Mouse (Mus musculus) left cerebral cortex, postnatal 25 days (tissue): Measurements from ENCODE around the gene Lhfpl2. TPM values are rescaled to one million over a fixed set of nuclear protein-coding genes. Genes with fewer than 3 reads are reported as not detected.

Experiments
- DNase-seq, 2 experiments: peaks; one replicate each; pipeline ENCODE4 v3.0.0; 2022; ENCODE audit warnings: low spot score in 2 of 2, mixed read lengths in 1 of 2
- intact Hi-C: fragments of 180-260 bp; cut with DNase I; formaldehyde crosslinking; loops from one replicate; pipeline ENCODE4 v1.15.1; 2025
- total RNA-seq, 2 experiments: library from RNA; stranded (reverse); gene quantifications; 2 replicates each; pipeline ENCODE4 v1.2.3; 2021

The Lhfpl2 gene
- total RNA-seq, 2 experiments from 2014 or later: 13.2 to 18.7 TPM

DNA sequence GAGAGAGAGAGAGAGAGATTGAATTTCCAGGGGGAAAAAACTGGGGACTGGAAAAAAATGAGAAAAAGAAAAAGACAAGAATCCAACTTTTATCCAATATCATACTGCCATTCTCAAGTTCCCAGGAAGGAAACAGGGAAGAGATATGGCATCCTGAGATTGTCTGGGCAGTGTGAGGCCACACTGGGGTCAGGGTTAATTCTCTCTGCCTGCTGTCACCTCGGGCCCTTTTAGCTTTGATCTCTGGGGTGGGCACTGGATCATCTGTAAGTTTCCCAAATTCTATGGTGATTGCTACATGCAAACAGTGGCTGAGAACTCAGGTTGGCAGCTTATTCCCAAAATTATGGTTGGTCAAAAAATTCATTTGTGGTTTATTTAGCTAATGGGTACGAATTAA, 33.8 kb downstream of the Lhfpl2 start:
- no peak for DNase-seq
- intact Hi-C loops: no loop called here

GRCm38 (mm10) chr13:94094176-94094575, 36.6 kb downstream of the Lhfpl2 start:
- no peak for DNase-seq
- intact Hi-C loops: no loop called here

- intact Hi-C loops: no loop called here
- no peak for DNase-seq
Observed at GRCm38 (mm10) chr13:94094625-94095024, 37.0 kb downstream of the Lhfpl2 start.

GRCm38 (mm10) chr13:94095202-94095601, 37.6 kb downstream of the Lhfpl2 start:
- DNase-seq: no peak
- intact Hi-C loops: no loop called here

GRCm38 (mm10) chr13:94097667-94098066, 40.1 kb downstream of the Lhfpl2 start:
- intact Hi-C loops: no loop called here
- DNase-seq: no peak

- intact Hi-C loops: no loop called here
- DNase-seq: peak; percentile 25 to 48
Observed at GRCm38 (mm10) chr13:94098369-94099084, 40.9 kb downstream of the Lhfpl2 start.

GRCm38 (mm10) chr13:94099087-94099486, 41.5 kb downstream of the Lhfpl2 start:
- DNase-seq: no peak
- intact Hi-C loops: no loop called here

DNA sequence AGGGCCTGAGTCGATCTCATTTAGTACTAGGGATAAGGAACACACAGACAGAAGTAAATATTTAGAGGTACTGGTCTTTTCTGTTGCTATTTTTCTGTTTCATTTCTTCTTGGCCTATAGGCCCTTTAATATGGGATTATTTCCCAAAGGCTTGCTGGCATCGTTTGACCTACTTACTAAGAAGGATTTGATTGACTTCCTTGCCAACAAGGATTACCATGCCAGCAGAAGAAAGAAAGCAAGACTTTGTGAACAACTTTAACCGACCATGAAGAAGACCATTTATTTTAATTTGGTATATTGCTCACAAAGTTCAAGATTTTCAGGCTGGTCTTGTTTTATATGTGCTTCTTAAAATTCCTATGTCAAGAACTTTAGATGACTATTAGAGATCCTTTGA, 42.8 kb downstream of the Lhfpl2 start:
- no peak for DNase-seq
- intact Hi-C loops: no loop called here

DNA sequence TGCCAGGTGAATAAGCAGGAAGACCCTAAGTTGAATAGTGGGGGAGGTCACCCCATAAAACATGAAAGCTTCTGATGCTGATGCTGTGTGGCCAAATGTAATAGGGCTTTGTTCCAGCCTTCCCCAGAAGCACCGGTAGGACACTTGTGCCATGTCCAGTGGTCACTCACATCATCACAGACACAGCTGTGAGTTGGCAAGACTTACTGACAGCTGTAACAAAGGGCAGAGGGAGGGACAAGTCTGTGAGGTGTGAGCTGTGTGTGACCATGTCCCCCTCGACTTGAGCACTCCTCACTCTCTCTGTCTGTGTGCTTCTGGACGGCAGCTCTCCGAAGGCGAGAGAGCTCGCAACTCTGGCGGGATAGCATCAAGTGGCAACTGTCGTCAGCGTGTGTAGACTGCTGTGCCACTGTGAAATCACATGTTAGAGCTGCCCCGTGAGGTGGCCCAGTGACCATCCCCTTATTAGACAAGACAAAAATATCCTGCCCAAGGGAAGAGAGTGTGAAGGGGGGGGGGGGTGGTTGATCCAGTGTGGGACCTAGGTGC, 43.5 kb downstream of the Lhfpl2 start:
- intact Hi-C loops: no loop called here
- DNase-seq: no peak

- DNase-seq: no peak
- intact Hi-C loops: no loop called here
Observed at GRCm38 (mm10) chr13:94104866-94105475, 47.4 kb downstream of the Lhfpl2 start.

GRCm38 (mm10) chr13:94106431-94106830, 48.8 kb downstream of the Lhfpl2 start:
- intact Hi-C loops: no loop called here
- DNase-seq: no peak

DNA sequence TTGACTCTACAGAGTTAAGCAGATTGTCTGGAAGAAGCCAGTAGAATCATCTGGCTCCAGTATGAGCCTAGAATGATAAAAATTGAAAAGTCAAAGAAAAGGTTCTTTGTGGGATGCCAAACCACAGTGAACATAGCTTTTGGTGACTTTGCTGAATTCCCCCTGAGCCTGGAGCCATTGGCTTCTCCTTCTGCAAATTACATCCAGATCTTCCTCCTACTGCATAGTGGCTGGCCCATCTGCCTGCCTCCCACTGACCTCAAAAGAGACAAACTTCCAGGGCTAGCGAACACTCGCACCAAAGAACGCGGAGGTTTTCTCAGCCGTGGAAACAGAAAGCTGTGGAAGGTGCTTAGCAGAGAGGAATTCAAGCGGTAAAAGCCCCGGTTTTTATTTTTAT, 49.4 kb downstream of the Lhfpl2 start:
- intact Hi-C loops: no loop called here
- DNase-seq: peak in 1 of 2 experiments; percentile 82

GRCm38 (mm10) chr13:94110556-94110955, 53.0 kb downstream of the Lhfpl2 start:
- intact Hi-C loops: no loop called here
- DNase-seq: no peak

DNA sequence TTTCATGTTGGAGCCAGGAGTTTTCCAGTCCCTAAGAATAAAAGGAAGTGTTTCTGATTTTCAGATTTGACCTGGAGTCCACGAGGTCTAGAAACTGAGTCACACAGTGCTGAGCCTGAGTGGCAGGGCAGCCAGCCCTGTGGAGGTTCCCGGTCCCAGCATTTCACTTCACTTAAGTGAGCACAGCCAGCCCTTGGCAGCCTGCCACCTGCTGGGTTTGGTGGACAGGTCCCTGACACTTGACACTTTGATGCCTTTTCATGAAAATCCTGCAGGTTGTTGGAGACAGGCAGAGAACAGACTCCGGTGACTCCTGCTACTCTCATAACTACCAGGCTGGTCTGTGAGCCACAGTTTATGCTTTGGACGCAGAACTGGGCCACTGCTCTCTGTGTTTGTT, 57.9 kb downstream of the Lhfpl2 start:
- intact Hi-C loops: no loop called here
- peak in 1 of 2 experiments; percentile 16 for DNase-seq

GRCm38 (mm10) chr13:94116705-94117410, 59.3 kb downstream of the Lhfpl2 start:
- DNase-seq: peak; percentile 50 to 88
- intact Hi-C loops: no loop called here

DNA sequence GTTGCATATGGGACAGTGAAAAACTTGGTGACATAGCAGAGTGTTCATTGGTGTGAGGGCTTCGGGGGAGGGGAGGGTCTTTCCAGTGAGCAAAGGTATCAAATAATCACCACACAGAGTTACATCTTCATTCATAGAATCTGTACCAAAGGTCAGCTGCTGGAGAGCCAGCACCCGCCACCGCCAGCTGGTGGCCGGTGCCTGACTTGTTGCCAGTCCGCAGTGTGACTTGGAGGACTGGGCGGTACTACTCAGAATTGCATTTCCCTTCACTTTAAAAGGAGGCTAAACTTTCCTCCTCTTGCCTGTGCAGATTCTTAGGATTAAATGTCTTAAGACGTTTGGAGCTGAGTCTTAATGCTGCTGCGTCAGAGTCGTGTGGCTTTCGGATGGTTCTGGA, 59.9 kb downstream of the Lhfpl2 start:
- DNase-seq: no peak
- intact Hi-C loops: no loop called here

DNA sequence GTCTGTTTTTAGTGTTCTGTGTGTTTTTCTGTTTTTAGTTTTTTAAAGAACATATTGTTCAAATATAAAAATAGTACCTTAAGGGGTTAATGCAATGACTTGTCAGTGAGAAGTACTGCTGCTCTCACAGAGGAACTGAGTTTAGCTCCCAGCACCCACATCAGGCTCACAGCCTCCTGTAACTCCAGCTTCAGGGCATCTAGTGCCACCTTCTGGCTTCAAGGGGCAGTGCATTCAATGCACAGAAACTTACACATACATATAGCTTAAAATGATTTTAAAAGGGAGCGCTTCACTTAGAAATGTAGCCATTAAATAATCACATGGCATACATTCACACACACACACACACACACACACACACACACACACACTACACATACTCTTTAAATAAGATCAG, 60.5 kb downstream of the Lhfpl2 start:
- intact Hi-C loops: no loop called here
- DNase-seq: no peak

DNA sequence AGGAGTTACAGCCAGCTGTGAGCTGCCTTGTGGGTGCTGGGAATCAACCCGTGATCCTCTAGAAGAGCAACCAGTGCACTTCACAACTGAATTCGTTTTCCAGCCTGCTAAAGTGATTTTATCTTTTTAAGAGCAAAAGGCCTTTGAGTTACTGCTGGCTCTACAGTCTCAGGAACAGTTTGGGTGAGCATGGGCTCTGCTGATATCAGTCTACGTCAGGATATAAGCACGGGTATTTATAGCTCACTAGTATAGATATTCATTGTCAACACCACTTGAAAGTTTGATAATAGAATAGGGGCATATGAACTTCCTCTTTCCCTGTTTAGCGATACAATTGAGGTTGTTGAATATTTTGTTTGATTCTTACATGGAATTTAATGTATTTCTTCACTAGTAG, 61.7 kb downstream of the Lhfpl2 start:
- DNase-seq: no peak
- intact Hi-C loops: no loop called here

- intact Hi-C loops: no loop called here
- DNase-seq: peak in 1 of 2 experiments; percentile 37
Observed at GRCm38 (mm10) chr13:94122703-94123592, 65.4 kb downstream of the Lhfpl2 start.

GRCm38 (mm10) chr13:94130394-94130793, 72.8 kb downstream of the Lhfpl2 start:
- no peak for DNase-seq
- intact Hi-C loops: no loop called here
